Mouse (Mus musculus) heart, adult 2 months (tissue): ENCODE results near the gene Cep89. TPM values are rescaled to one million over a fixed set of nuclear protein-coding genes. Genes with fewer than 3 reads are reported as not detected.
A peak's percentile ranks its signal among the peaks of the same experiment; 100 is the strongest.

Experiments
- DNase-seq, 2 experiments: peaks; one replicate each; pipeline ENCODE4 v3.0.0; 2021
- H3K27ac ChIP-seq: fragments of 200-600 bp; 2 replicates; pipeline ENCODE4 v1.8.1; 2022
- H3K27me3 ChIP-seq: fragments of 200-500 bp; 2 replicates; pipeline ENCODE4 v1.6.1; 2012; ENCODE audit warnings: mild to moderate bottlenecking, low read length, inconsistent platforms, mixed read lengths; ENCODE audit not compliant: control insufficient read depth, insufficient read depth
- H3K36me3 ChIP-seq: fragments of 200-500 bp; 2 replicates; pipeline ENCODE4 v1.6.1; 2012; ENCODE audit warnings: low read length, inconsistent platforms; ENCODE audit not compliant: control insufficient read depth, insufficient read depth
- H3K4me1 ChIP-seq: fragments of 200-500 bp; 2 replicates; pipeline ENCODE4 v1.6.1; 2011; ENCODE audit warnings: low read length; ENCODE audit not compliant: control insufficient read depth, insufficient read depth
- H3K4me3 ChIP-seq: fragments of 200-600 bp; 2 replicates; pipeline ENCODE4 v1.8.1; 2022
- H3K79me2 ChIP-seq: fragments of 200-500 bp; replicated peaks from 2 replicates; pipeline ENCODE4 v1.6.1; 2012; ENCODE audit warnings: mild to moderate bottlenecking, inconsistent platforms, low read length, moderate library complexity, mixed read lengths; ENCODE audit not compliant: control insufficient read depth, insufficient read depth
- H3K9ac ChIP-seq: fragments of 200-500 bp; 2 replicates; pipeline ENCODE4 v1.6.1; 2012; ENCODE audit warnings: low read depth, mild to moderate bottlenecking, control low read depth, inconsistent platforms, low read length, mixed read lengths
- CTCF ChIP-seq: fragments of 200-600 bp; IDR thresholded peaks from 2 replicates; pipeline ENCODE4 v1.8.1; 2022; ENCODE audit warnings: antibody characterized with exemption, mild to moderate bottlenecking, moderate library complexity
- EP300 ChIP-seq: fragments of 200-500 bp; IDR thresholded peaks from 2 replicates; pipeline ENCODE4 v1.6.1; 2011; ENCODE audit warnings: low read depth, low read length, control low read depth; ENCODE audit not compliant: insufficient read depth
- POLR2A ChIP-seq: fragments of 200-500 bp; IDR thresholded peaks from 2 replicates; pipeline ENCODE4 v1.6.1; 2011; ENCODE audit warnings: mild to moderate bottlenecking, low read depth, low read length, control low read depth; ENCODE audit not compliant: insufficient read depth
- WGBS: fragments of 180-500 bp; shearing (Covaris S2); methylation state at CpG from one replicate; pipeline ENCODE4 v1.1.7; 2018; 5-methylcytosine and 5-hydroxymethylcytosine counted together
- intact Hi-C: fragments of 180-260 bp; cut with DNase I; formaldehyde crosslinking; loops from one replicate; pipeline ENCODE4 v1.15.1; 2025
- polyA plus RNA-seq: library from polyadenylated mRNA; depleted of rRNA; stranded (reverse); fragments of >200 nt; gene quantifications from 2 replicates; pipeline ENCODE4 v1.2.3, GENCODE M21; 2012
- total RNA-seq, 2 experiments: library from RNA; stranded (reverse); gene quantifications; 2 replicates each; pipeline ENCODE4 v1.2.3; 2021

Gene Cep89
- total and polyA plus RNA-seq, 3 experiments = 12.6 to 17.4 (median 13.9) TPM

- DNase-seq = no peak
- Histone ChIP-seq H3K4me1 (peaks cover 4% of the 10 kb centered on the region; the same call in 1 of the 2 replicates), H3K27me3 (no peaks in the 10 kb centered on the region), H3K36me3 (no peaks in the 10 kb centered on the region), H3K4me3 (peak overlapping the region; percentile 94), H3K9ac (peak overlapping the region; percentile 30), H3K79me2 (no peaks in the 10 kb centered on the region), H3K27ac (no peak overlapping the region; the same call in 1 of the 2 replicates)
- 11% methylated on average over 17 of the region's 17 CpGs for WGBS
- TF ChIP-seq POLR2A = no peak
- TF ChIP-seq EP300 = no peak
- no peak for TF ChIP-seq CTCF
- intact Hi-C loops = loop anchor here (5.0 to 10.0 kb wide), 2 partner anchors 79 to 159 kb away; partner anchors contain the start of genes Gpatch1 and Nudt19
Measured at GRCm38 (mm10) chr7:35395734-35396456, 940 bp upstream of the Cep89 start.

- no peak for DNase-seq
- no peak for TF ChIP-seq POLR2A
- Histone ChIP-seq H3K27me3 (no peaks in the 10 kb centered on the region), H3K36me3 (no peaks in the 10 kb centered on the region), H3K9ac (no peak overlapping the region), H3K4me1 (peaks cover 2% of the 10 kb centered on the region; the same call in 1 of the 2 replicates), H3K27ac (no peak overlapping the region), H3K4me3 (no peak overlapping the region), H3K79me2 (no peaks in the 10 kb centered on the region)
- 86% methylated on average over 4 of the region's 4 CpGs for WGBS
- intact Hi-C loops = no loop called here
Measured at GRCm38 (mm10) chr7:35401169-35401568, 4.3 kb downstream of the Cep89 start.

- Histone ChIP-seq H3K4me1 (no peaks in the 10 kb centered on the region), H3K4me3 (no peak overlapping the region), H3K36me3 (no peaks in the 10 kb centered on the region), H3K9ac (no peak overlapping the region), H3K27ac (no peak overlapping the region), H3K79me2 (no peaks in the 10 kb centered on the region), H3K27me3 (no peaks in the 10 kb centered on the region)
- 83% methylated on average over 5 of the region's 5 CpGs for WGBS
- no peak for DNase-seq
- intact Hi-C loops = no loop called here
- TF ChIP-seq POLR2A = no peak
Measured at GRCm38 (mm10) chr7:35415226-35415625, 18.4 kb downstream of the Cep89 start.

- intact Hi-C loops = no loop called here
- Histone ChIP-seq H3K79me2 (no peaks in the 10 kb centered on the region), H3K4me1 (no peaks in the 10 kb centered on the region), H3K27me3 (no peaks in the 10 kb centered on the region), H3K9ac (no peak overlapping the region), H3K4me3 (no peak overlapping the region), H3K27ac (no peak overlapping the region), H3K36me3 (no peaks in the 10 kb centered on the region)
- WGBS = 84% methylated on average over 9 of the region's 9 CpGs
- no peak for DNase-seq
- TF ChIP-seq CTCF (no peak), EP300 (no peak), POLR2A (no peak)
Measured at GRCm38 (mm10) chr7:35415801-35416653, 19.2 kb downstream of the Cep89 start.

- 94% methylated on average over 5 of the region's 5 CpGs for WGBS
- Histone ChIP-seq H3K27me3 (no peaks in the 10 kb centered on the region), H3K9ac (no peak overlapping the region), H3K27ac (no peak overlapping the region), H3K79me2 (no peaks in the 10 kb centered on the region), H3K4me1 (no peaks in the 10 kb centered on the region), H3K4me3 (no peak overlapping the region), H3K36me3 (no peaks in the 10 kb centered on the region)
- no peak for TF ChIP-seq POLR2A
- TF ChIP-seq CTCF = no peak
- no peak for TF ChIP-seq EP300
- intact Hi-C loops = no loop called here
- DNase-seq = no peak
Measured at GRCm38 (mm10) chr7:35416654-35416948, 19.8 kb downstream of the Cep89 start.

GRCm38 (mm10) chr7:35423071-35423470, 26.2 kb downstream of the Cep89 start:
- Histone ChIP-seq H3K79me2 (no peaks in the 10 kb centered on the region), H3K27ac (no peak overlapping the region), H3K36me3 (no peaks in the 10 kb centered on the region), H3K4me1 (no peaks in the 10 kb centered on the region; the same call in 1 of the 2 replicates), H3K27me3 (no peaks in the 10 kb centered on the region), H3K9ac (no peak overlapping the region), H3K4me3 (no peak overlapping the region)
- DNase-seq = no peak
- 70% methylated on average over 10 of the region's 10 CpGs for WGBS
- intact Hi-C loops = no loop called here
- TF ChIP-seq EP300 = no peak
- TF ChIP-seq POLR2A = no peak
- no peak for TF ChIP-seq CTCF
